Mouse (Mus musculus) bone marrow macrophage, adult 2 months (primary cell): ENCODE results near the gene Tuft1.

ENCODE experiments used
- CTCF ChIP-seq: IDR thresholded peaks from 2 replicates; pipeline ENCODE4 v1.5.1; 2012; ENCODE audit warnings: low read depth, mild to moderate bottlenecking, low read length, moderate library complexity
- POLR2A ChIP-seq: IDR thresholded peaks from 2 replicates; pipeline ENCODE4 v1.6.1; 2012; ENCODE audit warnings: mild to moderate bottlenecking, low read depth, low read length, borderline replicate concordance

DNA sequence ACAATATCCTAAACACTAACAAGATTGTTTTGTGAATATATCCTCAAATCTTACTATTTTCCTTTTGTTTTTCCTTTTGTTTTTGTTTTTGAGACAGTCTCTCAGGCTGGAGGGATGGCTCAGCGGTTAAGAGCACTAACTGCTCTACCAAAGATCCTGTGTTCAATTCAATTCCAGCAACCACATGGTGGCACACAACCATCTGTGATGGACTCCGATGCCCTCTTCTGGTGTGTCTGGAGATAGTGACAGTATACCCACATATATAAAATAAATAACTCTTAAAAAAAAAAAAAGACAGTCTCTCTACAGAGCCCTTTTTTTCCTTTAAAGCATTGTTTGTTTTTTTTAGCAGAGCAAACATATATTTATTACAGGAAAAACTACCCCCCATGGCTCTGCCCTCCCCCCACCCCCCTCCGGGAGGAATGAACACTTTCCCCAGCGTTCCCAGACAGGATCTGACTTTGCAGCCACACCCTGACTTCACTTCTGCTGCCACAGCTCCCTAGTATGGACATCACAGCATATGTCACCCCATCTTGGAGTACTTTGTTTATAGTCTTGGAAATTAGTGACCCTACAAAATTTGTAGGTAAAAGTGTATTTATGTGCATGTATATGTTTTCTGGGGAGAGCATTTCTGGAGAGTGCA, 94.2 kb downstream of the Tuft1 start:
- no peak for TF ChIP-seq CTCF
- TF ChIP-seq POLR2A = no peak
